In genomic region chr7:65393704-65394452, GRCm38 (mm10) we compare ENCODE assay signal across 10 mouse cellular contexts.
A peak's percentile ranks its signal among the peaks of the same experiment; 100 is the strongest.
DNase-seq lines count a peak whose midpoint lies in the region; ATAC-seq and TF ChIP-seq lines count a peak whose summit lies in the region.
"Had no signal": no experiment of that assay in that cellular context is flagged by ENCODE, and none has a peak within 500 bp of the region (broad histone marks: within the 10 kb centered on the region; RNA-seq: fewer than 3 reads in every experiment).

No protein-coding gene starts in this region.

- 0 out of 2 replicates have a peak, but pooled peaks have one; percentile 21 for ATAC-seq in kidney, postnatal 0 days (replicated peaks; ENCODE audit: low FRiP score, low read depth)
- 0 out of 2 replicates have a peak, but pooled peaks have one; percentile 56 for ATAC-seq in hindbrain, embryonic 15.5 days (ENCODE audit: low FRiP score, low read depth)
- ATAC-seq in midbrain, postnatal 0 days (ENCODE audit: low FRiP score) = no peak
- ATAC-seq: Patski had no signal

- no peak for TF ChIP-seq CTCF in kidney, postnatal 0 days (IDR thresholded peaks at IDR 0.05; ENCODE audit: low read depth)
- no peak for TF ChIP-seq CTCF in midbrain, postnatal 0 days (IDR thresholded peaks at IDR 0.05)
- no peak for TF ChIP-seq CTCF in thymus, adult 2 months (IDR thresholded peaks at IDR 0.05; ENCODE audit: borderline replicate concordance, control insufficient read depth, extremely low read depth, insufficient read depth, low read length, poor library complexity)

- no peak overlapping the region for H3K27ac ChIP-seq in kidney, postnatal 0 days
- H3K27ac ChIP-seq in hindbrain, embryonic 15.5 days (replicated peaks) = no peak overlapping the region
- no peak overlapping the region for H3K27ac ChIP-seq in midbrain, postnatal 0 days (ENCODE audit: low read depth, low read length)
- H3K27ac ChIP-seq in thymus, adult 2 months (ENCODE audit: control insufficient read depth, insufficient read depth, low read length) = no peak overlapping the region

- 7% methylated on average over 17 of the region's 17 CpGs for WGBS in kidney, postnatal 0 days
- 15% methylated on average over 17 of the region's 17 CpGs for WGBS in hindbrain, embryonic 15.5 days
- WGBS in midbrain, postnatal 0 days = 16% methylated on average over 17 of the region's 17 CpGs
- WGBS in thymus, adult 2 months = 14% methylated on average over 17 of the region's 17 CpGs

- H3K36me3 ChIP-seq in kidney, postnatal 0 days (ENCODE audit: insufficient read depth, low read length) = no peaks in the 10 kb centered on the region
- no peaks in the 10 kb centered on the region for H3K36me3 ChIP-seq in hindbrain, embryonic 15.5 days
- H3K36me3 ChIP-seq in midbrain, postnatal 0 days (ENCODE audit: insufficient read depth, low read length) = no peaks in the 10 kb centered on the region
- no peaks in the 10 kb centered on the region for H3K36me3 ChIP-seq in thymus, adult 2 months (ENCODE audit: control insufficient read depth, insufficient read depth, low read length)

- H3K9ac ChIP-seq in kidney, postnatal 0 days (ENCODE audit: low read depth, low read length) = peak overlapping the region; percentile 14; the same call in 1 of the 2 replicates
- no peak overlapping the region for H3K9ac ChIP-seq in hindbrain, embryonic 15.5 days
- peak overlapping the region; percentile 36; the same call in 1 of the 2 replicates for H3K9ac ChIP-seq in midbrain, postnatal 0 days (replicated peaks; ENCODE audit: low read length, poor library complexity, severe bottlenecking)

- peak overlapping the region; percentile 40 for H3K4me2 ChIP-seq in kidney, postnatal 0 days (ENCODE audit: low read length)
- peak overlapping the region; percentile 25 for H3K4me2 ChIP-seq in hindbrain, embryonic 15.5 days
- H3K4me2 ChIP-seq in midbrain, postnatal 0 days (ENCODE audit: low read depth, low read length, poor library complexity, severe bottlenecking) = peak overlapping the region; percentile 18; the same call in 1 of the 2 replicates

- H3K9me3 ChIP-seq in kidney, postnatal 0 days (replicated peaks; ENCODE audit: low read length) = no peaks in the 10 kb centered on the region
- H3K9me3 ChIP-seq in hindbrain, embryonic 15.5 days = no peaks in the 10 kb centered on the region
- H3K9me3 ChIP-seq in midbrain, postnatal 0 days (ENCODE audit: low read length) = no peaks in the 10 kb centered on the region

- H3K27me3 ChIP-seq in kidney, postnatal 0 days (ENCODE audit: insufficient read depth, low read length) = no peaks in the 10 kb centered on the region
- H3K27me3 ChIP-seq in hindbrain, embryonic 15.5 days = no peaks in the 10 kb centered on the region
- H3K27me3 ChIP-seq in midbrain, postnatal 0 days (ENCODE audit: insufficient read depth, low read length) = no peaks in the 10 kb centered on the region
- H3K27me3 ChIP-seq in thymus, adult 2 months (ENCODE audit: control insufficient read depth, insufficient read depth, low read length) = no peaks in the 10 kb centered on the region; the same call in 1 of the 2 replicates
- H3K27me3 ChIP-seq: Patski had no signal

- DNase-seq in kidney, postnatal 0 days (ENCODE audit: low spot score) = peak; percentile 40
- DNase-seq in kidney, adult 8-10 months = no peak
- DNase-seq in embryo, embryonic 9.5 days (ENCODE audit: extremely low spot score) = peak; percentile 49
- no peak for DNase-seq in midbrain, postnatal 0 days (ENCODE audit: low spot score)
- no peak for DNase-seq in thymus, adult 2 months
- DNase-seq in cerebellum, adult 8-10 months = no peak
- DNase-seq in cerebellum, adult 11 months = no peak
- DNase-seq: gastrocnemius, postnatal 14 days had no signal

- H3K4me1 ChIP-seq in kidney, postnatal 0 days (replicated peaks; ENCODE audit: insufficient read depth, low read length) = peaks cover 12% of the 10 kb centered on the region
- peaks cover 22% of the 10 kb centered on the region for H3K4me1 ChIP-seq in hindbrain, embryonic 15.5 days (replicated peaks)
- H3K4me1 ChIP-seq in midbrain, postnatal 0 days (ENCODE audit: insufficient read depth, low read length) = peaks cover 8% of the 10 kb centered on the region; the same call in 1 of the 2 replicates
- H3K4me1 ChIP-seq in thymus, adult 2 months (replicated peaks; ENCODE audit: control insufficient read depth, insufficient read depth, low read length) = no peaks in the 10 kb centered on the region

- H3K4me3 ChIP-seq in kidney, postnatal 0 days (replicated peaks; ENCODE audit: low read depth, low read length) = no peak overlapping the region
- no peak overlapping the region for H3K4me3 ChIP-seq in hindbrain, embryonic 15.5 days
- H3K4me3 ChIP-seq in midbrain, postnatal 0 days (ENCODE audit: low read depth, low read length) = no peak overlapping the region
- H3K4me3 ChIP-seq in thymus, adult 2 months (ENCODE audit: control insufficient read depth, insufficient read depth, low read length) = no peak overlapping the region

- TF ChIP-seq POLR2A in thymus, adult 2 months (IDR thresholded peaks at IDR 0.05; ENCODE audit: control insufficient read depth, extremely low read depth, insufficient read depth, low read length, poor library complexity) = no peak

Comparison
In these comparisons a context has a peak if more than half of its experiments do, and no peak if none do; other contexts are left out.
1. DNase-seq: peak in kidney, postnatal 0 days (single experiment) and embryo, embryonic 9.5 days (single experiment); none in kidney, adult 8-10 months (0 of 2), midbrain, postnatal 0 days (single experiment), thymus, adult 2 months (single experiment), cerebellum, adult 8-10 months (single experiment) and cerebellum, adult 11 months (single experiment).
2. Peak in every context shown above with its lines, with median percentiles within 50 percentile points of each other: H3K4me2 ChIP-seq.